Mouse (Mus musculus): ENCODE measurements around the gene Bdkrb2.
A peak's percentile ranks its signal among the peaks of the same experiment; 100 is the strongest.

The Bdkrb2 gene

DNA sequence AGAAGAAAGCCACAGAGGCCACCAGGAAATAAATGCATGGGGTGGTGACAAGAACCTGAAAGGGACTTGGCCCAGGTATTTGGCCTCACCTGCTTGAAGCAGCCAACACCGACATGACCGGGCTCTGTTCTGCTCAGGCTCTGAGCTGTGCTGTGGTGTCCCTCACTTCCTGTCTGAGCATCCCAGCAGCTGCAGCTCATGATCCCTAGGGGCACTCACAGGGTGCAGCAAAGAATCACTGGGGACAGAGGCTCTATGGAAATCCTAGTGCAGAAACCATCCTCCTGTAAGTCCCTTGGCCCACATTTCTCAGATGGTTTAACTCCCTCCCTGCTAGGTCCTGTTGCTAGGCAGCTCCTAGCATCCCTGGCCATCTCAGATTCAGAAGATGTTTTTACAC lies 15.9 kb upstream of the Bdkrb2 start:
- no peak for DNase-seq

GRCm38 (mm10) chr12:105548001-105548400 lies 15.0 kb upstream of the Bdkrb2 start:
- no peak for DNase-seq

- peak; percentile 72 for DNase-seq
Observed at GRCm38 (mm10) chr12:105548881-105549280, 14.1 kb upstream of the Bdkrb2 start.

DNA sequence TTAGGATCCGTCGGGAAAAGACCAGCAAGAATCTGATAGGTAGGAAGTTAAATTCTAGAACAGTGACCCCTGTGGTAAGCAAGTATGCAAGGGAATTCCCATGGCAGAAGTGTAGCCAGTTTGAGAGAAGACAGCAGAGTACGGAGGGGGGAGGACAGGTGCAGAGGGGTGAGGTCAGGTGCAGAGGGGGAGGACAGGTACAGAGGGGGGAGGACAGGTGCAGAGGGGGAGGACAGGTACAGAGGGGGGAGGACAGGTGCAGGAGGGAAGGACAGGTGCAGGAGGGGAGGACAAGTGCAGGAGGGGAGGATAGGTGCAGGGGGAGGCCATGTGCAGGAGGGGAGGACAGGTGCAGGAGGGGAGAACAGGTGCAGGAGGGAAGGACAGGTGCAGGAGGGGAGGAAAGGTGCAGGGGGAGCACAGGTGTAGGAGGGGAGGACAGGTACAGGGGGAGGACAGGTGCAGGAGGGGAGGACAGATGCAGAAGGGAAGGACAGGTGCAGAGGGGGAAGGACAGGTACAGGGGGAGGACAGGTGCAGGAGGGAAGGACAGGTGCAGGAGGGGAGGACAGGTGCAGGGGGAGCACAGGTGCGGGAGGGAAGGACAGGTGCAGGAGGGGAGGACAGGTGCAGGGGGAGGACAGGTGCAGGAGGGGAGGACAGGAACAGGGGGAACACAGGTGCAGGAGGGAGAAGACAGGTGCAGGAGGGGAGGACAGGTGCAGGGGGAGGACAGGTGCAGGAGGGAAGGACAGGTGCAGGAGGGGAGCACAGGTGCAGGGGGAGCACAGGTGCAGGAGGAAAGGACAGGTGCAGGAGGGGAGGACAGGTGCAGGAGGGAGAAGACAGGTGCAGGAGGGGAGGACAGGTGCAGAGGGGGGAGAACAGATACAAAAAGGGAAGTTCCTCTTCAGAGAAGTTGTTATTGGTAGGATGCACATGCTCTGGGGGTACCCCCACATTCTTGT lies 12.9 kb upstream of the Bdkrb2 start:
- DNase-seq: no peak

DNA sequence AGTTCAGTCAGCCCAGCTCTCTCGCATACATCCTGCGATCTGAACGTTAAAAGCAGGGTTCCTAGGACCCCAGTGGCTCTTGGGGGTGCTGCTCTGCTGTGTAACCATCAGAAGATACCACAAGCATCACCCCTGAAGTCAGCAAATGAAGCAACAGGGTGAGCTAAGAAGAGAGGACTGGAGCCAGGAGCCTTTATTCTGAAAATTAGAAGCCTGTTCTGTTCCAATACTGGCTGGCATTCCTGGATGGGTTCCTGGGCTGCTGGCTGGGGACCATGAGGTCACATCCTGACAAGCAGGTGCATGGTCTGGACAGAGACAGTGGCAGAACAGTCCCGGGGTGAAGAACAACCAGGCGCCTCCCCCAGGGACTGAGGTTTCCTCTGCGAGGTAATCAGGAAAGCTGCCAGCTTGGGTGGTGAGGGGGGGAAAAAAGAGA lies 11.5 kb upstream of the Bdkrb2 start:
- no peak for DNase-seq

DNA sequence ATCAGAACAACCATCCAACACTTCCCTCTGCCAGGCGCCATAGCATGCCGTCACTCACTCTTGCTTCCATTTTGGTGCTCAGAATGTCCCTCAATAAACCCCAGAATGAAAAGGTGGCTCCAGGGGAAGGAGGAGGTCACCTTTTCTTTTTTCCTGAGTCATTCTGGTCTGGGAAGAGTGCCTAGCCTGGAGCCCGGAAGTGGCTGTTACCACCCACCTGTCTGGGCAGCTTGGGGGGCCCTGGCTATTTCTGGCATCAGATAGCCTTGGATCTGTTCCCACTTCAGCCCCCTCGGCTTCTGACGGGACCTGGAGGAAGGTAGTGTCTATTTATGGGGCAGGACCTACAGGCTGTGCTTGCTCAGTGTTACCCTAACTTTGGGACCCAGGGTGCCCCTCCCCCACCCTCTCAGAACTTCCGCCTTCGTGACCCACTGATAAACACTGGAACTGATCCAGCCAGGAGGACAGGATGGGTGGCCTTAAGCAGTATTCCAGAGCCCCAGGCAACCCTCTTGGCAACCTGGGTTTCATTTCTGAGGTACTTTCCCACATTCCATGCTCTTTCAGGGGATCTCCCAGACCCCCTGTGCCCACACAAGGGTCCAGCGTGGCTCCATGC lies 8.8 kb upstream of the Bdkrb2 start:
- no peak for DNase-seq

DNA sequence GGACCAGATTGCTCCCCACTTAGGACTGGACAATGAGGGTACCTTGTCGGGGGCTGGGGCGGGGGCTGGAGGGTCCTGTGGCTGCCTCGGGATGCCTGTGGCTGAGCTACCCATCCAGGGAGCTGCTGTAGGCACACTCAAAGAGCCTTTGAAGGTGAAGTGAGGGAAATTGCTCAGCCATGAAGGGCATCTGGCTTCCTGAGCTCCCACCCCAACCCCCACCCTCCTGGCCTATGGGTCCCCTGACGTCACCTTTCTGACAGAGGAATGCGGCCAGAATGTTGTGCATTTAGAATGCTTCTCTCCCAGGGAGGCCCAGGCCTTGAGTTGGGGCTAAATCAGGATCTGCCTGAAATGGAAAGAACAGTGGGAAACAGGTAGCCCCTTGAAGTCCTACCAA lies 7.9 kb upstream of the Bdkrb2 start:
- DNase-seq: peak; percentile 58

- peak; percentile 69 for DNase-seq
Observed at GRCm38 (mm10) chr12:105557250-105557925, 5.6 kb upstream of the Bdkrb2 start.

DNA sequence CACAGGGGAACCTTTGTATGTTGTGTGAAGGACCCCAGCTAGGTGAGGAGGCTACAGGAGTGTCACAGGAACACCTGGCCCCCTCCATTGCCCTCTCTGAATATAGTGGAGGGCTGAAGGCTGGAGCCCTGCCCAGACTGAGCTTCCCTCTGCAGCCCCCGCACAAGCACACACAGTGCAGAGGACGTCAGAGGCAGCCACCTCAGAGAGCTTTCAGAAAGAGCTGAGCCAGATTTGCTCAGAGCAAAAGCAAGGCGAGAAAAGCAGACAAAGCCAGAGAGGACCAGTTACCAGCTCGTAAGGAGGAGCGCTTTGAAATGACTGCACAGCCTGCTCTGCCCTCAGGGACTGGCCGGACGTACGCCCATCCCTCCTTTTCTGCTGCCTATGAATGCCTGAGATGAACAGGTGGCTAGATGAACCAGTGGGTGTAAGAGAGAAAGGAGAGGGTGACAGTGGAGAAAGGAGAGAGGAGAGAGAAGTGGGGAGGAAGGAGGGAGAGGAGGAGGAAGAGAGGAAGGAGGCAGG lies 2.0 kb upstream of the Bdkrb2 start:
- DNase-seq: no peak

DNA sequence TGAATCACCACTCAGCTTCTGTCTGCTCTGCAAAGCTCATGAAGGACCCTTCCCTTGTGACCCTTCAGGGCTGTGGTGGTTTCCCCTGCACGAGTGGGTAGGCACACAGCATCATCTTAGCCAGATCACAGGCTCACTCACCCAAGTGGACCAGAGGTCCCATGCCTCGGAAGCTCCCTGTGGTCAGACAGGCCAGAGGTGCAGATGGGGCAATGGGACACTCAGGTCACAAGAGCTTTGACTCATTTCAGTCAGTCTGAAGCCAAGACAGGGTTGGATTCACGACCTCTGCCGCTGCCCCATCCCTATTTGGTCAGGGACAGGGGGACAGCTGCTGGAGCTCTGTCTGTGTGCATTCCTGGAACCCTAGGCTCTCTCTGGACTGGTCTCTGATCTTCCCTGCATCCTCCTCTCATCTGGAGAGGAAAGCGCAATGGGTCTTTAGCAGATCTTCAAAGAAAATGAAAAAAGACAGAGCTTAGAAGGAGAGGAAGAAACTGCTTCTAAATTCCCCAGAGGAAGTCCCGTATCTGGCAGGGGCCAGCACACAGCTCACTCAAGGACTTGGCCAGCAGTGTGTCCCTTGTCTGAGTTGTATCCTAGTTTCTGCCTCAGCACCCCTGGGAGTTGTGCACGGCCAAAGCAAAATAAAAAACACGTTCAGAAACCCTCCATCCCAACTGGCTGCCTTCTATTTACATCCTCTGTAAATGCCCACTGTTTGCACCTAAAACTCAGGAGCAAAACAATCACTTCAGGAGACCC lies 788 bp upstream of the Bdkrb2 start:
- DNase-seq: no peak

GRCm38 (mm10) chr12:105563726-105564275 lies 775 bp downstream of the Bdkrb2 start:
- DNase-seq: no peak

- no peak for DNase-seq
Observed at GRCm38 (mm10) chr12:105565221-105565620, 2.2 kb downstream of the Bdkrb2 start.

DNA sequence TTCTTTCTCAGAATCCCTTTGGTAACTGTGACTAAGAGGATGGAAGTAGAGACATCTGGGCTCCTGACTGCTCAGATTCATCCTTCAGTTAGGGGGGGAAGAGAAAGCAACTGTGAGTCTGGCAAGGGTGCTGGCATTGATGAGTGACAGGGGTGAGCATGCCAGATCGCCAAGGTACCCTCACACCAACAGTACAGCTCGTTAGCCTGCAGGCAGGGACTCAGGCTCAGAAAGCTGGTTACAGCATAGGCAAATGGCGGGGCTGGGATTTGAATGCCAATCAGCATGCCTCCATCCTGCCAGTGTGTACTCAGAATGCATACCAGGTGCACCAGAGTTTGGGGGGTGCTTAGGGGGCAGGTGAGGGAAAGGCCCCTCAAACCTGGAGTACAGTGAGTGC lies 8.8 kb downstream of the Bdkrb2 start:
- no peak for DNase-seq

- DNase-seq: no peak
Observed at GRCm38 (mm10) chr12:105572622-105573021, 9.6 kb downstream of the Bdkrb2 start.

GRCm38 (mm10) chr12:105574356-105574755 lies 11.3 kb downstream of the Bdkrb2 start:
- DNase-seq: no peak

DNA sequence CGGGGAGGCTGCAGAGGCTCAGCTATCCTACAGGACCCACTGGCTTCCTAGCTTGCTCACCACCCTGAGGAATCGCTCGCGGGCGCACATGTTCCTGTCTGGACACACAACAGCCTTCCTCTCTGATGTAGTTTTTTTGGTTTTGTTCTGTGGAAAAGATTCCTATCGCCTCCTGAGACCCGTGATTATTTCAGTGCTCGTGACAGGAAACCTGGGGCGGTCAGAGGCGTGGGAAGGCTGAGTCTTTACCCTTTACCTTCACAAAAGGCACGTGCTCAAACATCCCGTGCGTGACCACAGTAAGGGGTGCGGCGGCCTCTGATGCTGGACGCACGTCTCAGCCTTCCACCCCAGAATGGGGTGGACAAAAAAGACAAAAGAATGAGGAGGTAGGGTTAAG lies 17.5 kb downstream of the Bdkrb2 start:
- no peak for DNase-seq

GRCm38 (mm10) chr12:105582486-105582885 lies 19.5 kb downstream of the Bdkrb2 start:
- DNase-seq: no peak

DNA sequence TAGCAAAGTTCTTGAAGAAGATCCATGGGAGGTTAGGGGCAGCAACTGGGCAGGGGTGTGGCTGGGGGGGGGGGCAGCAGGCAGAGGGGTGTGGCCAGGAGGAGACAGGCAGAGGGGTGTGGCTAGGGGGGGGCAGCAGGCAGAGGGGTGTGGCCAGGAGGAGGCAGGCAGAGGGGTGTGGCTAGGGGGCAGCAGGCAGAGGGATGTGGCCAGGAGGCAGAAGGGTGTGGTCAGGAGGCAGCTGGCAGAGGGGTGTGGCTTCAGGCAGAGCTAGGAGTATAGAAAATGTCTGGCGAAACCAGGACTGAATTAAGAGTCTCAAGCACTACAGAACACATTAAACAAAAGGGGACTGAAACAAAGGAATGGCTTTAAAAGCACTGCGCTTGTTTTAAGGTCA lies 20.5 kb downstream of the Bdkrb2 start:
- no peak for DNase-seq

DNA sequence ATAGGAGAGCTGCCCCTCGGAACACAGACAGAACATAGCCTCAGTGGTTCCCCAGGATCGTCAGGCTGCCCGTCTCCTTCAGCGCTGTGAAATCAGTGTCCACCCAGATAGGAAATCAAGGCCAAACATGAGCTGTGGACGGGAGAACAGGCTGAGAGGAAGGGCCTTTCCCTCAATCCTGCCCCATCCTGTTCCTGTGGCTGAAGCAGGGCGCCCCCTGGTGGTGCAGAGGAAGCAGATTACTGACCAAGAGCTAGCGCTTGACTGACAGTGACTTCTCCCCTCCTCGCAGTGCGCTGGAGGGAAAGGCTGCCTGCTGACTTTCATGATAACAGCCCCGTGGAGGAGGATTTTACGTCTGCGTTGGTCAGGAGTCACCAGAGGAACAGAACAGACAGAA lies 21.8 kb downstream of the Bdkrb2 start:
- peak; percentile 85 for DNase-seq

DNA sequence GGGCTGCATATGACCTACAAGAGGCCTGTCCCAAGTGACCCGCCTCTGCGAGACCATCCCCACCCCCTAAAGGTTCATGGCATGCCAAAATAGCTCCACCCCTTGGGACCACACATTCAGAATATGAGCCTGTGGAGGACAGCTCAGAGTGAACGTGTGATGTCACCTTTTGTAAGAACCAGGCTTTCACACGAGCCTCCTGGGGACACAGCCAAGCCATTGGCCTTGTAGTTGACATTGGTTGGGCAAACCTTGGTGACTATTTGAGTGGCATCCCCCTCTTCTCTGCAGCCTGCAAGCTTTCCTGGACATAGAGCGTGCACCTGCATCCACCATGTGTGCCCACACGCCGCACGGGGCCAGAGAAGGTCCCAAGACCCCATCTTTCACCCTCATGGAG lies 24.5 kb downstream of the Bdkrb2 start:
- DNase-seq: no peak

- DNase-seq: no peak
Observed at GRCm38 (mm10) chr12:105590786-105591185, 27.8 kb downstream of the Bdkrb2 start.

DNA sequence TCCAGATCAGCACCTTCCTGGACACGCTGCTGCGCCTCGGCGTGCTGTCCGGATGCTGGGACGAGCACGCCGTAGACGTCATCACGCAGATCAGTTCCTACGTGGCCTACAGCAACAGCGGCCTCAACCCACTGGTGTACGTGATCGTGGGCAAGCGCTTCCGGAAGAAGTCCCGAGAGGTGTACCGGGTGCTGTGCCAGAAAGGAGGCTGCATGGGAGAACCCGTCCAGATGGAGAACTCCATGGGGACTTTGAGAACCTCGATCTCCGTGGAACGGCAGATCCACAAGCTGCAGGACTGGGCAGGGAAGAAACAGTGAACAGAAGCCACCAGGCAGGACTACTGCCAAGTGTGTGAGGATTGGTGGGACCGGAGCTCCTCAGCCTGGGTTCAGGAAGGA lies 29.3 kb downstream of the Bdkrb2 start:
- no peak for DNase-seq

Measured in kidney, postnatal 14 days (tissue).